Mouse (Mus musculus): Measurements from ENCODE around the gene Sec14l2. TPM values are rescaled to one million over a fixed set of nuclear protein-coding genes. Genes with fewer than 3 reads are reported as not detected.
A peak's percentile ranks its signal among the peaks of the same experiment; 100 is the strongest.

The Sec14l2 gene
- total and polyA plus RNA-seq, 3 experiments = 16.7 to 24.2 (median 21.5) TPM

DNA sequence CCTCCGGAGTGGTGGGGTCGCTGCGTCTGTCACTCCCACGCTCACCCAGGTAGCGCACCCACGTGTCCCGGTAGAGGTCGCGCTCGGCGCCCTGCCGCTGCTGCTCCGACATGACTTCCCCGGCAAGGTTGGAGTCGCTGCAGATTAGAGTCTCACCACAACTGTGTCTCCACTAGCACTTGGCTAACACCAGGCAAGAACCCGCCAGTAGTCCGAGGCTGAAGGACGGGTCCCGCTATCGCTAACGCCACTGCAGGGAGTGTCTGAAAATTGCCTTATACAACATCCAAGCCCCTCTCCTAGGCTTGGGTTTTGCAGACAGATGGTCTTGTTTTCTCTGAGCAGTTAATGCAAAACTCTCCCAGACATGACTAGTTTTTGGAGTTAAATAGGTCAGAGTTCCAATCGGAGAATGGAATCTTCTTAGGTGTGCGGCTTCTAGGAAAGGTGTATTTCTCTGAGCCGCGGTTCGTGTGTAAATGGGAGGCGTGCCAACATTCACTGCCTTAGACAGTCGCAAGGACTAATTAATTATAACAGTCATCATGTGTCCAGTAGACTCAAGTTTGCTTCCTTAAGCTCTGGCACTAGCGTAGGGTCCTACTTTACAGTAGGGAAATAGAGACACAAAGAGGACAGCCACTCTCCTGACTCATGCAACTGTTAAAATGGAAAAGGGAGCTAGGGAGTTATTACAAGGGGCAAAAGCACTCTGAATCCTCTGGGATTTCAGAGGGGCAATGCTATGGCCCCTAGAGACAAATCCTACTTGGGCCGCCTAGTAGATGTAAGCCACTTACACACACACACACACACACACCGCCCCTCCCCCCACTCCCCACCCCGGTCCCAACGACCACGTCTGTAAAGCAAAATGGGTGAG lies 27.8 kb downstream of the Sec14l2 start, which contains the start of gene Mtfp1 (continued):
- no peak for TF ChIP-seq JUN (IDR thresholded peaks at IDR 0.05; ENCODE audit: insufficient read depth, low read depth, low read length)
- TF ChIP-seq E2F4 (IDR thresholded peaks at IDR 0.05; ENCODE audit: insufficient replicate concordance, low read depth, low read length) = peak; percentile 57; the same call in 1 of the 2 replicates
- peak in 1 of 2 experiments; percentile 48; a peak in 2 of 4 replicates for TF ChIP-seq CTCF (conservative IDR thresholded peaks at IDR 0.05 in 1 of 2, IDR thresholded peaks at IDR 0.05 in 1 of 2; ENCODE audit: low read depth in 2 of 2, low read length in 2 of 2)
- TF ChIP-seq ZC3H11A (IDR thresholded peaks at IDR 0.05; ENCODE audit: low read depth, low read length) = no peak
- TF ChIP-seq IRF4 (IDR thresholded peaks at IDR 0.05; ENCODE audit: low read depth, low read length) = no peak
- no peak for TF ChIP-seq ETS1 (conservative IDR thresholded peaks at IDR 0.05; ENCODE audit: low read depth, low read length)
- no peak for TF ChIP-seq KAT2A (IDR thresholded peaks at IDR 0.05; ENCODE audit: insufficient replicate concordance, low read length)
- 0 out of 2 replicates have a peak, but pooled peaks have one; percentile 18 for TF ChIP-seq CHD1 (IDR thresholded peaks at IDR 0.05; ENCODE audit: low read depth, low read length)
- TF ChIP-seq ZKSCAN1 (IDR thresholded peaks at IDR 0.05; ENCODE audit: borderline replicate concordance, low read depth, low read length) = no peak
- peak; percentile 92 for TF ChIP-seq SIN3A (IDR thresholded peaks at IDR 0.05; ENCODE audit: low read length)

DNA sequence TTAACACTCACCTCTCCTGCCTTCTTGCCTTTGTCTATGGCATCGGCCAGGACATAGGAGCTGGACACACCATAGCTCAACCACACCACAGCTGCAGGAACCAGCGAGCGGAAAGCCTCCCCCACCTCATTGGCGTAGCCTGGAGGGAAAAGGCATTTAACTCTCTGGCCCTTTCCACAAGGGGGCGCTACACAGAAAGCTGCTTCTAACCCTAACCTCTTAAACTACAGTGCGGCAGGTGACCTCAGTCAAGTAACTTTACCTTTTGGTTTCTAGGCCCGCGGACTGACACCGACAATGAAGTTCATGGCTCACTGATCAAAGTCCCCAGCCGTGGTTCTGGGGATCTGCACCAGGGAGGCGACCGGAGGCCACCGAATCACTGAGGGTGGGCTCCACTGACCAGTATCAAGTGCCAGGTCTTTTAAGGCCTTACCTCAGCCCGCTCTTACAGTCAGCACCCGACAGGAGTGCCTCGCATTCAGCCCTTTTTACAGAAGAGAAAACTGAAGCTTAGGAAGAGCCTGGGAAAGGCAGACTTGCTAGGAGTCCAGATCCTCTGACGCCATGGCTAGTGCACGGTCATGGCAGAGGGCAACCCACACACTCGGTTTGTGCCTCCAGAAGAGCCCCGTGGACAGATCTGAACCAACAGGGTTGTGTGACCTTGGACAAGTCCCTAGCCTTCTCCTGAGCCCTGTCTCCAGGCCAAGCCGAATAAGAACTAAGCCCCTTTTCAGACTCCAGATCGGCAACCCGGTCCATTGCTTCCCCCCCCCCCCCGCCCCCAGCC lies 28.6 kb downstream of the Sec14l2 start:
- dilution Hi-C loops (cut with MboI; ENCODE audit: extremely low pct_ligation_motif_present, extremely low pct_unique_long_range_greater_than_20kb, low sequenced_read_pairs) = no loop called here

More for the DNA sequence above, 28.6 kb downstream of the Sec14l2 start:
- H3K4me2 ChIP-seq (ENCODE audit: insufficient read depth, low read depth, poor library complexity, severe bottlenecking) = peak overlapping the region; percentile 78
- TF ChIP-seq NELFE (IDR thresholded peaks at IDR 0.05; ENCODE audit: low read depth, low read length) (no peak), HCFC1 (IDR thresholded peaks at IDR 0.05; ENCODE audit: low read depth, low read length) (peak; percentile 53), MYC (IDR thresholded peaks at IDR 0.05; ENCODE audit: low read depth, low read length) (peak; percentile 70), CTCF (conservative IDR thresholded peaks at IDR 0.05 in 1 of 2, IDR thresholded peaks at IDR 0.05 in 1 of 2; ENCODE audit: low read depth in 2 of 2, low read length in 2 of 2) (peak; percentile 93 to 97), IRF4 (IDR thresholded peaks at IDR 0.05; ENCODE audit: low read depth, low read length) (peak; percentile 43; the same call in 1 of the 2 replicates), ELF1 (IDR thresholded peaks at IDR 0.05; ENCODE audit: low read depth, low read length) (peak; percentile 34; the same call in 1 of the 2 replicates), POLR2A (IDR thresholded peaks at IDR 0.05; ENCODE audit: low read depth, low read length) (peak; percentile 41), SMC3 (IDR thresholded peaks at IDR 0.05; ENCODE audit: low read depth, low read length) (peak; percentile 79), MAZ (IDR thresholded peaks at IDR 0.05; ENCODE audit: low read depth, low read length) (no peak), ZKSCAN1 (IDR thresholded peaks at IDR 0.05; ENCODE audit: borderline replicate concordance, low read depth, low read length) (no peak), UBTF (IDR thresholded peaks at IDR 0.05; ENCODE audit: low read depth, low read length) (0 out of 2 replicates have a peak, but pooled peaks have one; percentile 14), ZC3H11A (IDR thresholded peaks at IDR 0.05; ENCODE audit: low read depth, low read length) (no peak), BHLHE40 (IDR thresholded peaks at IDR 0.05; ENCODE audit: low read depth, low read length) (peak; percentile 83), RAD21 (IDR thresholded peaks at IDR 0.05; ENCODE audit: low read depth, low read length) (peak; percentile 45)
- no peaks in the 10 kb centered on the region for H3K79me2 ChIP-seq (replicated peaks; ENCODE audit: control insufficient read depth, extremely low read depth, insufficient read depth, poor library complexity, severe bottlenecking)
- H3K9me3 ChIP-seq (replicated peaks; ENCODE audit: low read length) = peaks cover 17% of the 10 kb centered on the region
- H3K36me3 ChIP-seq (replicated peaks in 1 of 2; ENCODE audit: control insufficient read depth in 1 of 2, insufficient read depth in 1 of 2, low read length in 1 of 2) = peaks cover 19 to 51% of the 10 kb centered on the region in 2 experiments
- peak overlapping the region; percentile 67 to 68 (median 68) for H3K4me3 ChIP-seq (replicated peaks in 1 of 3; ENCODE audit: low read depth in 2 of 3, low read length in 2 of 3, poor library complexity in 1 of 3)
- H3K27ac ChIP-seq (ENCODE audit: insufficient read depth, low read depth) = peak overlapping the region; percentile 60; the same call in 1 of the 2 replicates
- in situ Hi-C loops (cut with MboI; ENCODE audit: low pct_ligation_motif_present, low pct_unique_long_range_greater_than_20kb, low sequenced_read_pairs) = no loop called here
- peak; percentile 96 for DNase-seq (ENCODE audit: extremely low read depth)
- peak overlapping the region; percentile 56 for H3K9ac ChIP-seq (ENCODE audit: insufficient read depth, low read depth)
- peaks cover 11 to 30% of the 10 kb centered on the region in 2 experiments for H3K4me1 ChIP-seq (ENCODE audit: control insufficient read depth in 1 of 2, insufficient read depth in 2 of 2)
- H3K27me3 ChIP-seq (replicated peaks) = no peaks in the 10 kb centered on the region

Measured in CH12.LX (cell line).